Mouse (Mus musculus) cerebellum, postnatal 10 days (tissue): Measurements from ENCODE around the gene Aanat.

Source experiments
- DNase-seq, 2 experiments: peaks; one replicate each; pipeline ENCODE4 v3.0.0; 2021; ENCODE audit warnings: mixed read lengths in 2 of 2

Gene Aanat

GRCm38 (mm10) chr11:116586310-116586709 is at the start of gene Aanat:
Gene Aanat (plus strand): TSS chr11:116586432.
- no peak for DNase-seq

- no peak for DNase-seq
Observed at GRCm38 (mm10) chr11:116536685-116537084, 49.5 kb upstream of the Aanat start.

GRCm38 (mm10) chr11:116537388-116537787 is 48.8 kb upstream of the Aanat start:
- DNase-seq: no peak

DNA sequence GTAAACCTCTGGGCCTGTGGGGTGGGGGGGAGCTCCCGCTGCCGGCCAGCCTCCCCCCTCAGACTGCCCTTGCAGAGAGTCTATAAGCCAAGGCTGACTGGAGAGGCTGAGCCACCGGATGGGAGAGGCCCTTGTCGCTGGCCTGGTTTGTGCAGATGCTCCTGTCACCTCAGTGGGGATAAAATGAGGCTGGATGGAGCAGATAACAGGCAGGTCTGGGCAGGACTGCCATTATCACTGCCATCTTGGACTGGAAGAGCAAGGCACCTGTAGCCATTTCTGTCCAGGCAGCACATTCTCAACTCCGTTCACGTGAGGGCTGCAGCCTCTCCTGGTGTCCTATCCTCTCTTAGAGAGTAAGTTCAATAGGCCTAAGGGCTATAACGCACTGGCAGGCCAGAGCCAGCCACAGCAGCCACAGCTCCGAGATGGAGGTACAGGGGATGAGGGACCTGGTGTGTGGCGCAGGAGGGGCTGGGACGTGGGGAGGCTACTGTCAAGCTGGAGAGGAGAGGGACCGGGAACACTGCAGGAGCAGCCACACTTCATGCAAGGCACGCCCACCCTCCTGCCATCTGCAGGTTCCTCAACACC is 48.0 kb upstream of the Aanat start:
- no peak for DNase-seq

GRCm38 (mm10) chr11:116541183-116541582 is 45.0 kb upstream of the Aanat start:
- DNase-seq: no peak

DNA sequence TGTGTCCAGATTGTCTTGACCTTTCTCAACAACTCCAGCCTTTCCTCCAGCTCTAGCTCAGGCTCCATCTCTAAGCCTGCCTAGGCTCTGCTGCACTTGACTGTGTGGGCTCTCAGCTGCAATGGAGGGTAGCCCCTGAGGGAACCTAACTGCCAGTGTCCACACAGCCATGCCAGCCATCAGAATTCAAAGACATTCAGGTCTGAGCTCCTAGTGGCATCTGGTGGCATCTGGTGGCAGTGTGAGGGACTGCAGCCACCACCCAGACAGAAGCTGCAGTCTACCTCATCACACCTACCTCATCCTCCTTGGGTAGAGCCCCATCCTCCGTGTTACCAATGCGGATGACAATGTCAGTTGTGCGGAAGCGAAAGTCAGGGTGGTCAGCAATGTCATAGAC is 43.1 kb upstream of the Aanat start:
- peak; percentile 73 to 76 for DNase-seq

DNA sequence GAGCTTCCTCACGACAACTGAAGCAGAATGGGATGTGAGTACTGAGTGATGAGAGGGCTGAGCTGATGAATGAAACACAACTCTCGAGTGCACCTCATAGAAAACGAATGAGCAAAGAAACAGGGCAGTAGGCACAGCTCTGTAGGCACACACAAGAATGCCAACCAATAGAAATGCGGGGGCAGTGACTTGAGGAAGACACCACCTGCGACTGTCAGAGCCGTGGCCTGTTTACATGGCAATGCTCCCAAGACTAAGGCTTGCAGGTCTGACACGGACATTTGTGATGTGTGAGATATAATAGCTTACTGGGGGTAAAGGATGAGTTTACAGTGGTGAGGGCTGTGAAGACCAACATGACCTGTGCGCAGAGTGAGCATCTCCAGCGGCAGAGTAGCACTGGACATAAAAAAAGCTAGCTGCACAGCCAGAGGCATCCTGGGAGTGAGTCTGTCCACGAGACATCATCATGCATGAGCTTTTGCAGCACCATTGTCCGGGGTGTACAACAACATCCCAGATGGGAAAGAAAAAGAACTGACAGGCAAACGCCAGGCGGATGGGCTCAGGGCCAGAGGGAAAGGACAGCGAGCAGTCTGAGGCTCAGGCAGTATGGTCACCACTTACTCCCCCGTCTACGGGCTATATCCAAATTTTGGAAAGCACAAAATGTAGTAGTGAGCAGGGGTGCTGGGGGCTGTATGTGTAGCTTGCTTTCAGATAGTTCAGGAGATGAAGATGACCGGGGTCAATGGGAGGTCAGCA is 38.8 kb upstream of the Aanat start:
- peak; percentile 84 to 86 for DNase-seq

GRCm38 (mm10) chr11:116548780-116549179 is 37.5 kb upstream of the Aanat start:
- DNase-seq: no peak

GRCm38 (mm10) chr11:116549273-116550038 is 36.8 kb upstream of the Aanat start:
- DNase-seq: no peak

DNA sequence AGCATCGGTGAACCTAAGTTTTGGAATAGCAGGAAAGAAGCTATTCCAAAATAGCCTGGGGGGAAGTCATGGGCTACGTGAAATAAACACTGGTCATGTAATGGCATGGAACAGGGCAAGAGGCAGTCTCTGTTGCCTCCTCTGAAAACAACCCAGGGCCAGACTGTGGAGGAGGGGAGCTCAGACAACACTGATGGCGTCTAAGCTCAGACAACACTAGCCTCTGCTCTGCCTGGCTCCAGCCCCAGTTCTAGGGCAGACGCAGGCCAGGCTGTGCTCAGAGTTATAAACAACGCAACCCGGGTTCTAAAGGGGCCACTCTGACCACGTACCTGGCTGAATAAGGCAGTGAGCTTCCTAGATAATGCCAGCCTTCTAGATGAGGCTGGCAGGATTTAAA is 35.5 kb upstream of the Aanat start:
- DNase-seq: no peak

DNA sequence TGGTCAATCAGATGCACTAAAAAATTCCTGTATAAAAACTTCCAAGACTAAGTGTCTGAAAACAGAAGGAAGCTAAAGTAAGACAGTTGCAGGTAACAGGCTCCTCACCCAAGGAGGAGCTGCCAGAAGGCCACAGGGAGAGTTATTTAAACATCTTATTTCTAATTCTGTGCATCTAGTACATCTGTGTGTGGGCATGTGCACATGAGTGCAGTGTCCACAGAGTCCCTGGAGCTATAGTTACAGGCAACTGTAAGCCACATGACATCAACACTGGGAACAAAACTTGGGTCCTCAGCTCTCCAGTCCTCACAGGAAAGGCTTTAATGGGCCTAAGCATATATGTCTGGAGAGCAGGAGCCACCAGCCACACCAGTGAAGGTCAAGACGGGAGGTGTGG is 34.0 kb upstream of the Aanat start:
- DNase-seq: no peak

GRCm38 (mm10) chr11:116554171-116554878 is 31.9 kb upstream of the Aanat start:
- peak; percentile 75 to 82 for DNase-seq

DNA sequence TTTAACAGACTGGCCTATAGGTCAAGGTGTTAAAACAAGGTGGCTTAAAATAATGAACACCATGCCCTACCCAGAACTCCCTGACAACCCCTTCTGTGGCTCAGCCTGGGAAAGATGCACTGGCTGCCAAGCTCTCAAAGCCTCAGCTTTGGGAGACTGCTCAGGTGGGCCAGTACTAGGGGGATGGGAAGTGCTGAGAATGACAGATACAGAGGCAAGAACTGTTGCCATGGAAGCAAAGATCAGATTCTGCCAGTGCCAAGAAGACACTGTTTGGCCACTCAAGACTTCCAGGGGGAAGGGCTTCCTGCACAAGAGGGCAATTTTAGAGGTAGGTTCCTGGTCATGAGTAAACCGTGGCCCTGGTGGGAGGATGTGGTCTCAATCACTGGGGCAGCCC is 30.7 kb upstream of the Aanat start:
- DNase-seq: no peak

- no peak for DNase-seq
Observed at GRCm38 (mm10) chr11:116556308-116556707, 29.9 kb upstream of the Aanat start.

- DNase-seq: no peak
Observed at GRCm38 (mm10) chr11:116565283-116566041, 20.8 kb upstream of the Aanat start.

GRCm38 (mm10) chr11:116567531-116567930 is 18.7 kb upstream of the Aanat start:
- no peak for DNase-seq

DNA sequence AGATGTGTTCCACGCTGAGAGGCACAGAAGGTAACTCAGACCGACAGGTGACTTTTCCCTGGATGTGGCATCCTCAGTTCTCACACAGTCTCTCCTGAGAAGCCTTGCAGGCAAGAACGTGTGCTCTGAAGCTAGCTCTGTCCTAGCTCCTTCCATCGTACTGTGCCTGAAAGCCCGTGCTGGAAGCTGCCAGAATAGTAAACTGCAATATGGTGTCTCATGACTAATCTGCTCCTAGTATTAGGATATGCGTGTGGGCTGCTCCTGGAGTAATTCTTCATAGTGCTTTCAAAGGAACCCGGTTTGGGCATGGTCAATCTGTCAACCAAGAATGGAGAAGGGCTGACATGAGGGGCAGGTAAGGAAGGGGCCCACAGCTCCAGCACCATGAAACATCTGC is 15.4 kb upstream of the Aanat start:
- DNase-seq: no peak

- DNase-seq: peak; percentile 56 to 60
Observed at GRCm38 (mm10) chr11:116571767-116572679, 14.2 kb upstream of the Aanat start.

- DNase-seq: no peak
Observed at GRCm38 (mm10) chr11:116572756-116573543, 13.3 kb upstream of the Aanat start.

DNA sequence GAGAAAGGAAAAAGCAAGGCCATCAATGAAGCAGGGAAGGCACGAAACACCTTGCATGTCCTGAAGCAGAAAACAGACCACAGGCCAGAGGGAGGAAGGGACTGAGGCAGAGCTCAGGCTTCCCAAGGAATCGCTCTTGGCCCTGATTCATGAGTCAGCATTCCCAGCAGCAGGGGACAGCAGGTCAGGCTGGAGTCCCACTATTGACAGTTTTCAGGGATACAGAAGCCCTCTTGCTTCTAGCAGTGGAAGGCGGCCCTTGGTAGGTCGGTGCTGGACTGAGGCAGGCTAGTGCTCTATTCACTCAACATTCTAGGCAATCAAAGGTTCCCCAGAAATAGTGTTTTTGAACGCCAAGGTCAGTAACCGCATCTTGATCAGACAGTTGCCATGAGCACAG is 11.7 kb upstream of the Aanat start:
- peak; percentile 62 to 69 for DNase-seq
